Mouse (Mus musculus): ENCODE results near the gene March10.

Gene March10

GRCm38 (mm10) chr11:105456497-105456907, at the start of gene March10:
TSS of gene March10 (minus strand) at chr11:105456735.
- in situ Hi-C loops (cut with MboI) = no loop called here

DNA sequence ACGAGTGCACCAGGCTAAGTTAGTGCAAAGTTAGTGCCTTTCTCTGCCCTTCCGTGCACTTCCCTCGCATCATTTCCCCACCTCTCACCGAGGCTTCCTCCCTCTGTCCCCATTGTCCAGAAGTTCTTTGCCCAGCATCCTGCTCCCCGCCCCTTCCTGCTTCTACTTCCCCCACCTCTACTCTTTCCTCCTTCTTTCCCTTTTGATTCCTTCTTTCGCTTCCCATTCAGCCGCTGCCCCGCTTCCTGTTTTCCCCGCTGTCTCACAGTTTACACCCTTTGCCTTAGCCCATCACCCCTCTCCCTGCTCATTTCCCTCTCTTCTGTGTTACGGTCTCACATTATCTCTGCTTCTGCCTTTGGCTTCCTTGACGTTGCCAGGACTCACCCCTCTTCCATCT, 49.8 kb upstream of the March10 start:
- in situ Hi-C loops (cut with MboI) = no loop called here

DNA sequence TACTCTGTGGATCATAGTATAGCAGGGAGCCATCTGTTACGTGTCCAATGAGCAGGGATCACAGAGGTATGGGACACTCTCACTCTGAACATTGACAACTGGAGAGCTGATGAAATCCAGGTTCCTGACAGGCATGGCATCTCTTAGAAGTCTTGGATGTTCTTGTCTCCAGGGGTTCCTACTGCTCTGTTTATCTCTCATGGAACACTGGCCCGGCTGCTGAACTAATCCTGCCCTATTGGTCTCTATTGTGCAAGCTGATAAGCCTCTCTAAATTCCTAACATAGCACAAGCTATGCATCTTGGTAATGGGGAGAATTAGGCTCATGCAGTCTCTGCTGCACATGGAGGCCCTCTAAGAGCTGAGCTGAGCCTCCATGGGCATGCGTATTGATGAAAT, 48.5 kb upstream of the March10 start:
- in situ Hi-C loops (cut with MboI) = no loop called here

GRCm38 (mm10) chr11:105502311-105502710, 45.8 kb upstream of the March10 start:
- in situ Hi-C loops (cut with MboI) = no loop called here

GRCm38 (mm10) chr11:105497505-105497904, 41.0 kb upstream of the March10 start:
- in situ Hi-C loops (cut with MboI) = no loop called here

DNA sequence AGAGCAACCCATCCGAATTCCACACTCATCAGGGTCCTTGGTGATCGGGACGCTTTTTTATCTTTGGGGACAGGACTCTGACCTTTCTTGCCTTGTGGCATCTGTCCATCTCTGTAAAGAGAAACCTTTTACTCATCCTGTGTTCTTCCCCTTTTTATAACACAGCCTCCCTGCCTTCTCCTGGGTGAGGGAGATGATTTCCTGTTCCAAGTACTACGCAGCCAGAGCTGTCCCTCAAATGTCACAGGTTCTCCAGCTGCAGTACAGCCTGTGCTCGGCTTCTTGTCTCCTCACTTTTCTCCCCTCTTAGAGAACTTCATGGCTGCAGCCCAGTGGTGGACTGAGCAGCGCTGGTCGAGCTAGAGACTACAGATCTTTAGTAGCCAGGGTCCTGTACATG, 40.1 kb upstream of the March10 start:
- in situ Hi-C loops (cut with MboI) = no loop called here

- in situ Hi-C loops (cut with MboI) = no loop called here
Observed at GRCm38 (mm10) chr11:105495591-105496270, 39.2 kb upstream of the March10 start.

DNA sequence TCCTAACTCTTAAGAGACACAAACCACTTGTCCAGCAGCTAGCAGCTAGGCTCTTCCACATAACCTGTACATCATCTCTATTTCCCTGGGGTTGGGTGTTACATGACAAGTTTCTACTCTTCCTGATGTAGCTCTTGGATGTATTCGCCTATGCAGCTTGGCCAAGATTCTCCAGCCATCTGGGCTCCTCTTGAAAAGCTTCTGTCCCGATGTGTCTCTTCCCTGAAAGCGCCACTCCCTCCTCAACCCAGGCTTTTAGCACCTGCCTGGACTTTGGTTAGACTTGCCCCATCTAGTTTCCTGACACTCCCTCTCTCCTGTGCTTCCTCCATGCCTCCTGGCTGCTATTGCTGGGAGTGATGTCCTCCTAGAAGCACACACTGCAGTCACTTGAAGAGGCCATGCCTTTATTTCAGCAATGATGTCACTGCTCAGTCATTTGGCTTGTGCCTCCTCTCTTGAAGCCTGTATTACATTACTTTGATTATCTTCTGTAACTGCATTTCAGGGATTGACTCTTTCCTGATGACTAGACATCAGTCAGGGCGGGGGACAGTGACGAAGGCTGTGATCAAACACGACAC, 38.3 kb upstream of the March10 start:
- in situ Hi-C loops (cut with MboI) = no loop called here

DNA sequence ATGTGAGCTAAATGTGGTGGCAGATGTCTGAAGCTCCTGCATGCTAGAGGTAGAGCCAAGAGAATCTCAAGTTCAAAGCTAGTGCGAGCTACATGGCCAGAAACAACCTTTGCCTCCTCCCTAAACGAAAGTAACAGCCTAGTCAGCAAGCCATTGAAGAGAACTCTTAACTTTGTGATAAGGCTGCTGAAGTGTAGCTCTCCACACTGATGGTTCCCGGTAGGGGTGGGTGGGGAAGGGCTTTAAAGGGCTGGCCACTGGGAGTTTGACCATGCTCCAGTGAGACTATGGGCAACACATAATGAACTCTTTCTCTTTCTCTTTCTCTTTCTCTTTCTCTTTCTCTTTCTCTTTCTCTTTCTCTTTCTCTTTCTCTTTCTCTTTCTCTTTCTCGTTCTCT, 35.9 kb upstream of the March10 start:
- in situ Hi-C loops (cut with MboI) = no loop called here

- in situ Hi-C loops (cut with MboI) = no loop called here
Observed at GRCm38 (mm10) chr11:105490971-105491370, 34.4 kb upstream of the March10 start.

- in situ Hi-C loops (cut with MboI) = no loop called here
Observed at GRCm38 (mm10) chr11:105485412-105485811, 28.9 kb upstream of the March10 start.

DNA sequence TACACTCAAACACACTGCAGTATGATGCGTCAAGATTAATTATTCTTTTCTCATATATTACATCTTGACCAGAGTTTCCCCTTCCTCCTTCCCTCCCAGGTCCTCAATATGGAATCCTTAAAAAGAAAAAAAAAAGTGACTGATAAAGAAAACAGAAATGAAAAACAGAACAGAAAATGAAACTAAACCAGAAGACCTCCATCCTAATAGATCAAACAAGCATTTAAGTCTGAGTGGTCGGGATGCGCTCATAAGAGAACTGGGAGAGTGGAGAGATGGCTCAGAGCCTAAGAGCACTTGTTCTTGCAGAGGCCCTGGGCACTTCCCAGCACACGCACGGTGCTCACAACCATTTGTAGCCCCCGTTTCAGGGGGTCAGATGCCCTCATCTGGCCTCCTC, 28.5 kb upstream of the March10 start:
- in situ Hi-C loops (cut with MboI) = no loop called here

GRCm38 (mm10) chr11:105482747-105483146, 26.2 kb upstream of the March10 start:
- in situ Hi-C loops (cut with MboI) = no loop called here

- in situ Hi-C loops (cut with MboI) = no loop called here
Observed at GRCm38 (mm10) chr11:105474746-105475145, 18.2 kb upstream of the March10 start.

DNA sequence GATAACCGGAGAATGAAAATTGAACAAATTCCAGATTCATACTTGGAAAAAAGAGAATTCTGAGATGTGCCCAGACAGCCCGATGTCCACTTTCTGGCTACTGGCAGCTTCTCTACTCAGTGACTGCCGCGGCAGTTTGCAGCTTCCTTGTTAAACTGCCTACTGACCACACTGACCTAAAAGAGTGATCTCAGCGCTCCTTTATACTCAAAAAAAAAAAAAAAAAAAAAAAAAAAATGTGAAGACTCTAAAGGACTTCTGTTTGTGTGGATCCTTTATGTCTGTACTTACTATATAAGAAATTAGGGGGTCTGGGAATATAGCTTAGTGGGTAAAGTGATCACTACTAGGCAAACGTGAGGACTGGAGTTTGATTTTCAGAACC, 17.8 kb upstream of the March10 start:
- in situ Hi-C loops (cut with MboI) = no loop called here

DNA sequence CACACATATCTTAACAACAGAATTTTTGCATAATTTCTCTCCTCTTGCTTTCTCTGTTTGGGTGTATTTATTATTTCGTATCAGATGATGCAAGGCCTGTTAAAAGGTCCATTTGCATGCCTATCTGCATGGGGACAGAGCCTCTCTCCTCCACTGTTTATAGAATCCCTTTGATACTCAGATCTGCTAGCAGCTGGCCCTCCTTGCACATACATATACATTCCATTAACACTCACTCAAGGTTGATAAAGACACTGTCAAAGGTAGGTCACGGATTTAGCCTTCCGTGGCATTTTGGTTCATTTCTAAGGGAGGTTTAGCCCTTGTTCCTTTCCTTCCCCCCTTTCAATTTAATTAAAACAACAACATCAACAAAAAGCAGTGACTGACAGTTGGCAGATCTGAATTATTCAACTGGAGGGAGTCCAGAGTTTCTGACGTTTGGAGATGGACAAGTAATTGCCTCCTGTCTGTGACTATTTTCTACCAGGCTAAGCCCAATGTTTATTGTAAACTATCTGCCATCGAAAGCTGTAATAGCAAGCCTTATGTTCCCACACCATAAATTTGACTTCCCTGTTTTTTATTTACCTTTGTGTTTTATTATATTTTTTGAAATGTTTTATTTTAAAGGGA, 17.3 kb upstream of the March10 start:
- in situ Hi-C loops (cut with MboI) = no loop called here

- in situ Hi-C loops (cut with MboI) = no loop called here
Observed at GRCm38 (mm10) chr11:105472610-105473009, 16.1 kb upstream of the March10 start.

DNA sequence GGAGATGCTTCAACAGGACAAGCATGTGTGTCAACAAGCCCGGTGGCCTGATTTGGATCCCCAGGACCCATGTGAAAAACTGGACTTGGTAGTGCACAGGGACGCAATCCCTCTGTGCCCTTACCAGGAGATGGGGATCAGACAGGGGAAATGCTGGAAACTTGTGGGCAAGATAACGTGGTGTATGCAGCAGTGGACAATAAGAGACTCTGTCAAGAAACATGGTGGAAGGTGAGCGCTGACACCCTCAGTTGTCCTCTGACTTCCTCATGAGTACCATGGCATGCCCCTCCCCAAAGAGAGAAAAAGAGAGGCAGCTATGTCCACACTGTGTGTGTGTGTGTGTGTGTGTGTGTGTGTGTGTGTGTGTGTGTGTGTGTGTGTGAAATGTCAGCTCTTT, 14.4 kb upstream of the March10 start:
- in situ Hi-C loops (cut with MboI) = no loop called here

DNA sequence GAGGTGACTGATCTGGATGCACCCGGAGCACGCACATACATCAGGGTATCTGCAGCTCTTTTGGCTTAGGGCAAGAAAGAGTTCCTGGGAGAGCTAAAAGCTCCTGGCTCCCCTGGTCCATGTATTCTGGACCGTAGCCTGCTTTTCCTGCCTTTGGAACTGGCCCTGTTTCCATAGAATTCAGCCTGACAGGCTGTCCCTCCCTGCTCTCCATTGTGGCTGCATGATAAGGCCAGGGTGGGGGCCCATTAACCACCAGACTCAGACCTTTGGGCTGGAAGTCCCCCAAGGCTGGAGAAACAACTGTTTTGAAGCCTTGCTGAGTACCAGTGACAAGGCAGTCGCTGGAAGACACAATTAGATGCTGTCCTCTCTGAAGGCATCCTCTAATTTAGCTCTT, 13.0 kb upstream of the March10 start:
- in situ Hi-C loops (cut with MboI) = no loop called here

- in situ Hi-C loops (cut with MboI) = no loop called here
Observed at GRCm38 (mm10) chr11:105469091-105469507, 12.6 kb upstream of the March10 start.

- in situ Hi-C loops (cut with MboI) = no loop called here
Observed at GRCm38 (mm10) chr11:105468436-105468835, 11.9 kb upstream of the March10 start.

- in situ Hi-C loops (cut with MboI) = no loop called here
Observed at GRCm38 (mm10) chr11:105467816-105468215, 11.3 kb upstream of the March10 start.

DNA sequence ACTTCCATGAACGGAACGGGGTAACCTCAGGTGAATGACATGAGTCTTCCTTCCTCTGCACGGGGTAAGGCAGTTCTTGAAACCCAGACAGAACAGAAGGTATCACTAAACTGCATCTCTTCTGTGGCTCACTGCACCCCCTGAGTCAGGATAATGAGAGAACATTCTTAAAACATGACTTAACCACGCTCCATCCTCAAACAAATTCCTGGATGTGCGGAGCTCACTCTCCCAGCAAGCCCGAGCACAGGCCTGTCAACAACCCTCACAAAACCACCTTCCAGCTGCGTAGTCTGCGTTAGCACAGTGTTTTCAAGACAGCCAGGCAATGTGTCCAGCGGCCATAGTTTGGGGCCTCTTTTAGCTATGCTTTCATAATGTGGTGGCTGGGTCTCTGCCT, 10.7 kb upstream of the March10 start:
- in situ Hi-C loops (cut with MboI) = no loop called here

Measured in mature B cell (primary cell).